Comparison of ENCODE assay signal across 10 mouse cellular contexts in genomic region chr4:150625951-150626732, GRCm38 (mm10). TPM values are rescaled to one million over a fixed set of nuclear protein-coding genes. Genes with fewer than 3 reads are reported as not detected.
DNase-seq lines count a peak whose midpoint lies in the region; ATAC-seq and TF ChIP-seq lines count a peak whose summit lies in the region.
"Had no signal": no experiment of that assay in that cellular context is flagged by ENCODE, and none has a peak within 500 bp of the region (broad histone marks: within the 10 kb centered on the region; RNA-seq: fewer than 3 reads in every experiment).

No protein-coding gene starts in this region.

- H3K27ac ChIP-seq in heart, adult 2 months: no peak overlapping the region
- no peak overlapping the region for H3K27ac ChIP-seq in heart, embryonic 11.5 days (ENCODE audit: low read depth, low read length)
- H3K27ac ChIP-seq in gastrocnemius, adult 2 months: no peak overlapping the region
- no peak overlapping the region for H3K27ac ChIP-seq in midbrain, embryonic 11.5 days (ENCODE audit: low read depth, low read length)
- H3K27ac ChIP-seq: embryonic facial prominence, embryonic 12.5 days had no signal

- no peaks in the 10 kb centered on the region for H3K4me1 ChIP-seq in heart, adult 2 months (ENCODE audit: control insufficient read depth, insufficient read depth, low read length)
- H3K4me1 ChIP-seq in heart, embryonic 11.5 days (ENCODE audit: control insufficient read depth, insufficient read depth, low read length): 0 out of 2 replicates have a peak, but pooled peaks cover 2% of the 10 kb centered on the region
- H3K4me1 ChIP-seq in midbrain, embryonic 11.5 days (ENCODE audit: control insufficient read depth, insufficient read depth, low read length): no peaks in the 10 kb centered on the region
- H3K4me1 ChIP-seq: embryonic facial prominence, embryonic 12.5 days had no signal

- no peak overlapping the region for H3K9ac ChIP-seq in heart, adult 2 months (ENCODE audit: low read depth, low read length)
- H3K9ac ChIP-seq in heart, embryonic 11.5 days (ENCODE audit: low read depth, low read length): no peak overlapping the region
- H3K9ac ChIP-seq in midbrain, embryonic 11.5 days (ENCODE audit: low read length): no peak overlapping the region
- H3K9ac ChIP-seq: embryonic facial prominence, embryonic 12.5 days had no signal

- H3K4me2 ChIP-seq in heart, embryonic 11.5 days: no peak overlapping the region
- no peak overlapping the region for H3K4me2 ChIP-seq in midbrain, embryonic 11.5 days
- H3K4me2 ChIP-seq: embryonic facial prominence, embryonic 12.5 days had no signal

- no peak for ATAC-seq in heart, embryonic 11.5 days (replicated peaks; ENCODE audit: insufficient number of reproducible peaks, low FRiP score, low TSS enrichment)
- no peak for ATAC-seq in midbrain, embryonic 11.5 days (ENCODE audit: low FRiP score)

- H3K79me2 ChIP-seq in heart, adult 2 months (replicated peaks; ENCODE audit: control insufficient read depth, insufficient read depth, low read length): no peaks in the 10 kb centered on the region

- peak; percentile 59 to 81 for DNase-seq in heart, adult 2 months
- DNase-seq in CD8-positive naive resting alpha-beta T cell, adult 2 months (ENCODE audit: low read depth in 2 of 2, low spot score in 2 of 2): peak; percentile 69 to 84
- DNase-seq in c-Kit-negative CD71-positive TER-119-positive erythroid progenitor cells, embryonic 14.5 days (ENCODE audit: low read depth, low spot score): peak; percentile 19
- DNase-seq in gastrocnemius, adult 2 months: peak; percentile 71
- DNase-seq in large intestine, adult 2 months (ENCODE audit: low read depth, low spot score): peak; percentile 31
- DNase-seq in midbrain, embryonic 11.5 days (ENCODE audit: low spot score, missing footprints): peak; percentile 96
- peak; percentile 85 for DNase-seq in testis, postnatal 10 days (ENCODE audit: low spot score)

- WGBS in heart, adult 2 months: 44% methylated on average over 6 of the region's 6 CpGs
- 48% methylated on average over 6 of the region's 6 CpGs for WGBS in heart, embryonic 11.5 days (ENCODE audit: insufficient replicate concordance)
- 23% methylated on average over 6 of the region's 6 CpGs for WGBS in large intestine, adult 2 months
- WGBS in midbrain, embryonic 11.5 days: 52% methylated on average over 6 of the region's 6 CpGs

- no peak overlapping the region for H3K4me3 ChIP-seq in heart, adult 2 months
- H3K4me3 ChIP-seq in heart, embryonic 11.5 days (ENCODE audit: low read depth, low read length): no peak overlapping the region
- H3K4me3 ChIP-seq in gastrocnemius, adult 2 months: no peak overlapping the region
- H3K4me3 ChIP-seq in midbrain, embryonic 11.5 days (ENCODE audit: low read depth, low read length): no peak overlapping the region
- H3K4me3 ChIP-seq: embryonic facial prominence, embryonic 12.5 days; megakaryocyte, embryonic 14.5 days had no signal

- H3K36me3 ChIP-seq in heart, adult 2 months (ENCODE audit: control insufficient read depth, insufficient read depth, low read length): no peaks in the 10 kb centered on the region
- no peaks in the 10 kb centered on the region for H3K36me3 ChIP-seq in heart, embryonic 11.5 days (ENCODE audit: control insufficient read depth, insufficient read depth, low read length)
- no peaks in the 10 kb centered on the region for H3K36me3 ChIP-seq in midbrain, embryonic 11.5 days (ENCODE audit: control insufficient read depth, insufficient read depth, low read length)

- no peaks in the 10 kb centered on the region for H3K27me3 ChIP-seq in heart, adult 2 months (ENCODE audit: control insufficient read depth, insufficient read depth, low read length)
- no peaks in the 10 kb centered on the region for H3K27me3 ChIP-seq in heart, embryonic 11.5 days (ENCODE audit: control insufficient read depth, insufficient read depth, low read length)
- H3K27me3 ChIP-seq in midbrain, embryonic 11.5 days (ENCODE audit: control insufficient read depth, insufficient read depth, low read length): no peaks in the 10 kb centered on the region
- H3K27me3 ChIP-seq: embryonic facial prominence, embryonic 12.5 days had no signal

- TF ChIP-seq POLR2A in heart, adult 2 months (IDR thresholded peaks at IDR 0.05; ENCODE audit: insufficient read depth, low read depth, low read length): no peak

- peak; percentile 96 for TF ChIP-seq CTCF in heart, adult 2 months (IDR thresholded peaks at IDR 0.05)
- TF ChIP-seq CTCF in gastrocnemius, adult 2 months (IDR thresholded peaks at IDR 0.05): peak; percentile 93

- no peaks in the 10 kb centered on the region for H3K9me3 ChIP-seq in heart, embryonic 11.5 days (replicated peaks; ENCODE audit: control insufficient read depth, low read length)
- H3K9me3 ChIP-seq in midbrain, embryonic 11.5 days (ENCODE audit: control insufficient read depth, low read length): no peaks in the 10 kb centered on the region
- H3K9me3 ChIP-seq: embryonic facial prominence, embryonic 12.5 days; megakaryocyte, embryonic 14.5 days had no signal

- no peak for TF ChIP-seq EP300 in heart, adult 2 months (IDR thresholded peaks at IDR 0.05; ENCODE audit: insufficient read depth, low read depth, low read length)

- intact Hi-C loops in heart, adult 2 months (cut with DNase I): loop anchor here (5.0 to 10.0 kb wide), 2 partner anchors 279 to 371 kb away; no protein-coding TSS in a partner anchor
- intact Hi-C loops in gastrocnemius, adult 2 months (cut with DNase I): loop anchor here (5.0 kb wide), 1 partner anchor 279 kb away; no protein-coding TSS in a partner anchor

RNA-seq across cellular contexts. Expression of gene Slc45a1, which starts 25.8 kb away (rescaled TPM):
- not detected for total RNA-seq in heart, adult 2 months (2021)
- polyA plus RNA-seq in heart, adult 2 months (2012; rRNA removed): not detected in 2 replicates
- 0.04 TPM in 1 of 2 replicates, not detected in the other for polyA plus RNA-seq in heart, embryonic 11.5 days (2014; fragmentation: Nextera tagmentation; extraction: Ambion mirVana)
- not detected for total RNA-seq in gastrocnemius, adult 2 months (2021)
- polyA plus RNA-seq in large intestine, adult 2 months (2012; rRNA removed): 0.38 and 0.41 TPM in 2 replicates
- polyA plus RNA-seq in midbrain, embryonic 11.5 days (2014; fragmentation: Nextera tagmentation; extraction: Ambion mirVana): 4.4 and 4.7 TPM in 2 replicates

Comparison
In these comparisons a context has a peak if more than half of its experiments do, and no peak if none do; other contexts are left out.
1. DNase-seq: peak in every context shown above with its lines; median percentile 96 in midbrain, embryonic 11.5 days; 85 in testis, postnatal 10 days; 76 in CD8-positive naive resting alpha-beta T cell, adult 2 months; 71 in gastrocnemius, adult 2 months; 70 in heart, adult 2 months; 31 in large intestine, adult 2 months; 19 in c-Kit-negative CD71-positive TER-119-positive erythroid progenitor cells, embryonic 14.5 days.